Mouse (Mus musculus): ENCODE data around the gene Noxo1. TPM values are rescaled to one million over a fixed set of nuclear protein-coding genes. Genes with fewer than 3 reads are reported as not detected.
"Not testable (repeated sequence)": the region's sequence is repeated elsewhere in the genome, so short reads cannot be mapped to it uniquely, and the experiment has no call there.

Gene Noxo1
- polyA plus RNA-seq, 1 experiment from 2014 or later = 1.3 TPM

DNA sequence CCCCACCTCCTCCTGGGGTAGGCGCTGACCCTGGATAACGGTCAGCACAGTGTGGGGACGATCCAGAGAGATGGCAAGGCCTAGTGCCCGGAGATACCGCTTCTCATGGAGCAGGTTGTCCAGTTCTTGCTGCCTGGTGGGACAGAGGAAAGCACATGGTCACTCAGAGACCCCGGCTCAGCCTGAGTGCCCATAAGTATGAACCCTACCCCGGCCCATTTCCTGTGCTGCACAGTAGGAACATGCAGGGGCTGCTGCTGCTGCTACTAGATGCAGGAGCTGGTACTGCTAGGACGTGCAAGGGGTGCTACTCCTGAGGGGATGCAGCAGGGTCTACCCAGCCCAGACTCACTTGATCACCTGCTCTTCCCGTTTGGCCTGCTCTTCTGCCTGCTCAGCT lies 5.2 kb downstream of the Noxo1 start:
- Histone ChIP-seq H3K4me3 (no peak overlapping the region), H3K27ac (ENCODE audit: poor library complexity, severe bottlenecking) (no peak overlapping the region), H3K4me2 (no peak overlapping the region), H3K4me1 (replicated peaks) (peaks cover 18% of the 10 kb centered on the region), H3K9ac (no peak overlapping the region), H3K36me3 (peaks cover 57% of the 10 kb centered on the region), H3K9me3 (replicated peaks) (no peaks in the 10 kb centered on the region), H3K27me3 (replicated peaks) (0 out of 2 replicates have a peak, but pooled peaks cover 4% of the 10 kb centered on the region)
- ATAC-seq (ENCODE audit: insufficient number of reproducible peaks, low FRiP score) = no peak
- WGBS = 87% methylated on average over 9 of the region's 9 CpGs

DNA sequence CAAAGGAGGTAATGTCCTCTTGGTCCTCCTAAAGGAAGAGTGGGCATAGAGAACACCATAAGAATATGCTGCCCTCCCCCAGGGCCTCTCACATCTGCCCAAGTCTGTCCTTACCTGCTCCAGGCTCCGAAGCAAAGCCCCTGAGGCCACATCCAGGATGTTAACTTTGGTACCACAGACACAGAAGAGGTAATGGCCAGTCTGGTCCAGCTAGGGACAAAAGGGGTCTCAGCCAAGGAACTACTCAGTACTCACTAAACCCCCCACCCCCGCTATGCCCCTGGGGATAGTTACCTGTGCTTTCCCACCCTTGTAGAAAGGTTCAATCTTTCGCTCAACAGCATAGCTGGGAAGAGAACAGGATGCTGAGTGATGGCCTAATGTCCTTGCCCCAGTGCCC lies 9.8 kb downstream of the Noxo1 start:
- H3K9me3 ChIP-seq (replicated peaks) = no peaks in the 10 kb centered on the region
- H3K4me2 ChIP-seq = no peak overlapping the region
- H3K27me3 ChIP-seq (replicated peaks) = no peaks in the 10 kb centered on the region
- 97% methylated on average over 3 of the region's 3 CpGs for WGBS
- ATAC-seq (ENCODE audit: insufficient number of reproducible peaks, low FRiP score) = no peak
- no peak overlapping the region for H3K27ac ChIP-seq (ENCODE audit: poor library complexity, severe bottlenecking)
- H3K36me3 ChIP-seq = peaks cover 44% of the 10 kb centered on the region
- H3K9ac ChIP-seq = no peak overlapping the region
- H3K4me3 ChIP-seq = no peak overlapping the region
- H3K4me1 ChIP-seq (replicated peaks) = peaks cover 14% of the 10 kb centered on the region

DNA sequence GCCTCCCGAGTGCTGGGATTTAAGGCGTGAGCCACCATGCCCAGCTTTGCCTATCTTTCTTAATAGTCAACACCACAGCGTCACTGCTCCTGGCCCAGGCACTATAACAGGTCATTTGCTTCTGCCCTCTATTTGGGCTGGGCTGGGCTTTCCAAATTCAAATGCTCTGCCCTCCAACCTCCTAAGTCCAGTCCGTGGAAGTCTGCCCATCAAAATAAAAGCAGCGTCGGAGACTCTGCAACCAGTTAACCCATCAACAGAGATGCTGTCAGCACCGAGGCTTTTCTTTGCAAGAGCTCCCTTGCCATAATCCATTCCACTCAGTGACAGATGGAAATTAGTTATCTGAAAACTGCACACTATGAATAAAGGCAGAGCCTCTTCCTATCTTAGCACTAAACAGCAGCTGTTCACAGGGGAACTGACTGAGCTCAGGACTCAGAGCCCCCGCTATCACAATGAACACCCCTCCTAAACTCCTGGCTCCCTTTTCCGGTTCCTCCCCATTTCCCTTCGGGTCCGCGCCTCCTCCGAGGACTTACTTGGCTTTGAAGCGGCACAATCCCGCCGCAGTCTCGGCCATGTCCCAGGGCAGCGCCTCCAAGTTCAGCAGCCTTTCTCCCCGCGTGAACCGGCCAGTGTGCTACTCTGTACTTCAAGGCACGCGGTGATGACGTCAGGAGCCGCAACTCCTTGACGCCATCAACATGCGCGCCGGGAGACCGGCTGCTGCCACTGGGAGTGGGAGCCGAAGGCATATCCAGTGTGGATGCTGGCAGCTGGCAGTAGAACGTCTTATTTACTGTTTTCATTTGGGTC lies 11.2 kb downstream of the Noxo1 start, which contains the start of gene Tbl3:
Gene Tbl3, minus strand, starts transcription at position 679 of the 819 bp plus-strand sequence.
- H3K27ac ChIP-seq (ENCODE audit: poor library complexity, severe bottlenecking) = peak within 1 kb of the TSS; percentile 88
- peaks cover 30% of the 10 kb centered on the region for H3K36me3 ChIP-seq
- peak within 1 kb of the TSS; percentile 93 for H3K4me2 ChIP-seq
- peak; percentile 87 for ATAC-seq (ENCODE audit: insufficient number of reproducible peaks, low FRiP score)
- H3K27me3 ChIP-seq (replicated peaks) = no peaks in the 10 kb centered on the region
- H3K4me1 ChIP-seq (replicated peaks) = peaks cover 14% of the 10 kb centered on the region
- H3K9ac ChIP-seq = peak within 1 kb of the TSS; percentile 84
- no peaks in the 10 kb centered on the region for H3K9me3 ChIP-seq (replicated peaks)
- WGBS = 4% methylated on average over 32 of the region's 32 CpGs
- H3K4me3 ChIP-seq = peak within 1 kb of the TSS; percentile 91

DNA sequence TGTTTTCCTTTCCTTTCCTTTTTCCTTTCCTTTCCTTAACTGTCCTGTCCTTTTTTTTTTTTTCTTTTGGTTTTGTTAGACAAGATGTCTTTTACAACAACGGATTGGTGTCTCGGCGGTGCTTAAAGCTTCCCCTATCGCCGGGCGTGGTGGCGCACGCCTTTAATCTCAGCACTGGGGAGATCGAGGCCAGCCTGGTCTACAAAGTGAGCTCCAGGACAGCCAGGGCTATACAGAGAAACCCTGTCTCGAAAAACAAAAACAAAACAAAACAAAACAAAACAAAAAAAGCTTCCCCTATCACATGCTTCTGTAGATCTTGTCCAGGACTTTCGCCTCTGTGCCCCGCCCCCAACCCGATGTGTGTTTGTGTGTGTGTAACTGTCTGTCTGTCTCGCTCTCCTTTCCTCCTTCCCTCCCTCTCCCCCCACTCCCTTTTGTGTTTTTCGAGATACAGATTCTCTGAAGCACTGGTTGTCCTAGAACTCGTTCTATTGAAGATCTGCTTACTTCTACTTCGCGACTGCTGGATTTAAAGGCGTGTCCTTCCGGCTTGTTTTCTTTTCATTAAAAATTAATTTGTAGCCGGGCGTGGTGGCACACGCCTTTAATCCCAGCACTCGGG lies 11.9 kb downstream of the Noxo1 start:
- Histone ChIP-seq H3K9ac (peak overlapping the region; percentile 84), H3K4me3 (peak overlapping the region; percentile 91), H3K36me3 (peaks cover 23% of the 10 kb centered on the region), H3K4me2 (peak overlapping the region; percentile 93), H3K9me3 (replicated peaks) (no peaks in the 10 kb centered on the region), H3K27me3 (replicated peaks) (no peaks in the 10 kb centered on the region), H3K27ac (ENCODE audit: poor library complexity, severe bottlenecking) (peak overlapping the region; percentile 88), H3K4me1 (replicated peaks) (peaks cover 14% of the 10 kb centered on the region)
- whole genome bisulfite sequencing = 6% methylated on average over 24 of the region's 24 CpGs
- 0 out of 2 replicates have a peak, but pooled peaks have one; percentile 47 for ATAC-seq (ENCODE audit: insufficient number of reproducible peaks, low FRiP score)

DNA sequence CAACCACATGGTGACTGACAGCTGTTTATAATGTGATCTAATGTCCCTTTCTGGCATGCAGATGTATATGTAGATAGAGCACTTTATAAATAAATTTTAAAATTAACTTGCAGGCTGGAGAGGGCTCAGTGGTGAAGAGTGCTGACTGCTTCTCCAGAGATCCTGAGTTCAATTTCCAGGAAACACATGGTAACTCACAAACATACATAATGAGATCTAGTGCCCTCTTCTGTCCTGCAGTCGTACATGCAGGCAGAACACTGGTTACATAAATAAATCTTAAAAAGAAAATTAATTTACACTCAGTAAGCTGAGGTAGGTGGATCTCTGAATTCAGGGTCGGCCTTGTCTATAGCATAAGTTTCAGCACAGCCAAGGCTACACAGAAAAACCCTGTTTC lies 12.6 kb downstream of the Noxo1 start:
- Histone ChIP-seq H3K4me2 (peak overlapping the region; percentile 93), H3K4me3 (peak overlapping the region; percentile 91; the same call in 1 of the 2 replicates), H3K36me3 (peaks cover 20% of the 10 kb centered on the region), H3K4me1 (replicated peaks) (peaks cover 14% of the 10 kb centered on the region), H3K27ac (ENCODE audit: poor library complexity, severe bottlenecking) (no peak overlapping the region), H3K27me3 (replicated peaks) (no peaks in the 10 kb centered on the region), H3K9me3 (replicated peaks) (no peaks in the 10 kb centered on the region), H3K9ac (no peak overlapping the region; the same call in 1 of the 2 replicates)
- no peak for ATAC-seq (ENCODE audit: insufficient number of reproducible peaks, low FRiP score)
- 42% methylated on average over 2 of the region's 2 CpGs for WGBS

DNA sequence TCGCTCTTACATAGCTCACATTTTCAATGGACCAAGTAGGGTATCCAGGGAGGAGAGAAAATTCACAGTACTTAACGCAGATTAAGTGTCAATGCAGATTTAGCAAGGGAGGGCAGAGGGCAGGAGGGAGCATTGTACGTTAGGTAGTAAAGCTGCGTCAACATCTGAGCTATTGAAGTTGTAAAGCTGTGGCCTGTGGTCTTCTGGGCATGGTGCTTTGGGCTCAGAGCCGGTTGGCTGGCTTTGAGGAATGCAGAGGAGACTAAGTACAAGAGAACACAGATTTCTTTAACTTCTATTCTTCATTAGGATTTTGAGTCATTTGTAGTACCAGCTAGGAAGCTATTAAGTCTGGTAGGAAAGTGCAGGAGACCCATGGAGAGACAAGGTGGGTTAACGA lies 19.5 kb downstream of the Noxo1 start:
- H3K9ac ChIP-seq = no peak overlapping the region
- H3K4me1 ChIP-seq (replicated peaks) = peaks cover 4% of the 10 kb centered on the region; the same call in 1 of the 2 replicates
- H3K4me3 ChIP-seq = no peak overlapping the region
- no peak for ATAC-seq (ENCODE audit: insufficient number of reproducible peaks, low FRiP score)
- peaks cover 24% of the 10 kb centered on the region for H3K36me3 ChIP-seq
- no peak overlapping the region for H3K27ac ChIP-seq (ENCODE audit: poor library complexity, severe bottlenecking)
- WGBS = 80% methylated on average over 6 of the region's 6 CpGs
- no peaks in the 10 kb centered on the region for H3K27me3 ChIP-seq (replicated peaks)
- H3K4me2 ChIP-seq = no peak overlapping the region
- no peaks in the 10 kb centered on the region for H3K9me3 ChIP-seq (replicated peaks)

DNA sequence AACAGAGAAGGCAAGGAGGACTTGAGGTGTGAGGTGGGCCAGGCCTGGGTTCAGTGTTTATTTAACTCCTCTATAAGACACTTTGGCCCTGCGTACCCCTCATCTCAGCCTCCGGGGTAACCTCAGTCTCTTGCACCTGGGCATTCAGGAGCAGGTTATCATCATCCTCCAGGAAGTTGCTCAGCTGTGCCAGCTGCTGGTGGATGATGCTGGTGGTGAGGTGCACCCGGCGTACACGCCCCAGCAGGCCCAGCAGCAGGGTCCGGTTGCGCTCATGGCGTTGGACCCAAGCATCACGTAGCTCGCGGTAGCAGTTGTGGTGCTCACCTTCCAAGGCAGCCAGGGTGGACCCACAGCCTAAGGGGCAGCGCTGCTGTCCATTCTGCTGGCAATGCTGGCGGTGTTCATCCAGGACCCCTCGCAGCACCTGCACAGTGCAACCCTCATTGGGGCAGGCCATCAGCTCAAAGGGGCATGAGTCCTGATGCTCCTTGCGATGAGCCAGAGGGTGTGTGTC lies 20.2 kb downstream of the Noxo1 start:
- Histone ChIP-seq H3K9me3 (replicated peaks) (no peaks in the 10 kb centered on the region), H3K36me3 (peaks cover 26% of the 10 kb centered on the region), H3K4me2 (no peak overlapping the region), H3K9ac (no peak overlapping the region), H3K27me3 (replicated peaks) (no peaks in the 10 kb centered on the region), H3K4me3 (no peak overlapping the region), H3K4me1 (replicated peaks) (peaks cover 6% of the 10 kb centered on the region), H3K27ac (ENCODE audit: poor library complexity, severe bottlenecking) (no peak overlapping the region)
- WGBS = 94% methylated on average over 15 of the region's 15 CpGs
- no peak for ATAC-seq (ENCODE audit: insufficient number of reproducible peaks, low FRiP score)

DNA sequence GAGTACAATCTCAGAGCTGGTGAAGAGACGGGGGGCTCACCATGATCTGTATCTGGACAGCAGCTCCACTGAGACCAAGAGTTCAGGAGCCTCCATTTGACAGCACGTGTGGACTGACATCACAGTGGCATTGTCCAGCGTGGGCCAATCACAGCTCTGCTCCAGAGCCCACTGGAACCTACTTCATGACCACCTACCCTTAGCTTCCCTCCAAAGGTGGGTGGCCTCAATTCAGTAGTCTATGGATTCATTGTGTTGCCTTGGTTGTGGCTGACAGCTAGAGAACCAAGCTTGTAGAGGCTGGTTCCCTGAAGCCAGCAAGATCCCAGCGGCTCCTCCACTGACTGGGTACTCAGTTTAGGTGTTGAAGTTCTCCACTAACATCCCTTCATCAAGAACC lies 21.9 kb downstream of the Noxo1 start, which contains the start of the genes Rnf151 and Rps2:
Gene Rnf151, minus strand, starts transcription at position 121 of the 400 bp plus-strand sequence.
Gene Rps2, plus strand, starts transcription at position 174 of the 400 bp plus-strand sequence.
- peak within 1 kb of the TSS; percentile 98; the same call in 1 of the 2 replicates for H3K9ac ChIP-seq
- peak within 1 kb of the TSS; percentile 79 for H3K4me2 ChIP-seq
- no peaks in the 10 kb centered on the region for H3K9me3 ChIP-seq (replicated peaks)
- H3K4me1 ChIP-seq (replicated peaks) = peaks cover 22% of the 10 kb centered on the region
- H3K27me3 ChIP-seq (replicated peaks) = no peaks in the 10 kb centered on the region
- WGBS = 78% methylated on average over 4 of the region's 4 CpGs
- H3K4me3 ChIP-seq = peak within 1 kb of the TSS; percentile 95
- no peak within 1 kb of the TSS for H3K27ac ChIP-seq (ENCODE audit: poor library complexity, severe bottlenecking)
- H3K36me3 ChIP-seq = peaks cover 41% of the 10 kb centered on the region
- ATAC-seq (ENCODE audit: insufficient number of reproducible peaks, low FRiP score) = no peak

DNA sequence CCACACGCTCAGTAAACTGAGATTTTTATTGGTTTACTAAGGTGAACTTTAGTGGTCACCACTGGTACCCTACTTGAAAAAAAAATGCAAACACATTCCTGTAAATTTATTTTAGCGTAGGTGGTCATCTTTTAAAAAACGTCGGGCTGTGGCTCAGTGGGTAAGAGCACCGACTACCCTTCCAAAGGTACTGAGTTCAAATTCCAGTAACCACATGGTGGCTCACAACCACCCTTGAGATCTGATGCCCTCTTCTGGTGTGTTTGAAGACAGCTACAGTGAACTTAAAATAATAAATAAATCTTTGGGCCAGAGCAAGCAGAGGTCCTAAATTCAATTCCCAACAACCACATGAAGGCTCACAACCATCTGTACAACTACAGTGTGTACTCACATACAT lies 22.9 kb downstream of the Noxo1 start:
- H3K27me3 ChIP-seq (replicated peaks); H3K27ac ChIP-seq (ENCODE audit: poor library complexity, severe bottlenecking); H3K9me3 ChIP-seq (replicated peaks); ATAC-seq (ENCODE audit: insufficient number of reproducible peaks, low FRiP score): not testable (repeated sequence)
- peaks cover 29% of the 10 kb centered on the region for H3K4me1 ChIP-seq (replicated peaks)
- peaks cover 41% of the 10 kb centered on the region for H3K36me3 ChIP-seq
- H3K4me3 ChIP-seq = peak overlapping the region; percentile 95
- H3K9ac ChIP-seq = peak overlapping the region; percentile 98
- peak overlapping the region; percentile 79 for H3K4me2 ChIP-seq
- WGBS = 52% methylated on average over 5 of the region's 5 CpGs

DNA sequence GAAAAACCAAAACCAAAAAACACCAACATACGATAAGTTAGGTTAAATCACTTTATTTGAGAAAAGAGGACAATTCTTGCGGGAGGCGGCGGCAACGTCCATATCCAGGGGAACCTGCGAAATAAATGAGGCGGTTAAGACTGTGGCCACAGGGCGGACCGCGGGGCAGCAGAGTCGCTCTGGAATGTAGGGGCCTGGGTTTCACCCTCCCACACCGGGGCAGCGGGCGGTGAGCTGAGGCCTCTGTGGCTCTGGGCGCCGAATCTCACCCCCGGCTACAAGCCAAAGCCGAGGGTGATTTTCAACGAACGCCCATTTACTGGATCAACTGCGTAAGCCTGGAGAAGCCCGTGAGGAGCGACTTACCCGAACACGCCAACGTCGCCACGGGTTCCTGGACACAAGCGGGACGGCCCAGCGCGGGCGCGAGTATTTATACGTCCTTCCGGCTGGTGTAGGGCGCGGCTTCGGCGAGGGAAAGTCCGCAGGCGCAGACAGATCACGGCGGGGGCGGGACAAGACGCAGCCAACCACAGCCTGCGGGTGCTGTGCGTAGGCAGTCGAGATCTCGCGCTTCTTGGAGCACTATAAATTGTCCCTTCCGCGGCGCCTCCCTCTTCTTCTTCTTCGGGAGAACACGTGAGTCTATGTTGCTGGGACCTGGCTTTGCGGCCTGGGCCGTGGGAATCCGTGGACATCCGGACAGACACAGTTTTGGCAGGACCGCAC lies 23.6 kb downstream of the Noxo1 start:
- H3K36me3 ChIP-seq = peaks cover 41% of the 10 kb centered on the region
- H3K27me3 ChIP-seq (replicated peaks) = no peaks in the 10 kb centered on the region
- H3K9ac ChIP-seq = peak overlapping the region; percentile 98
- peak overlapping the region; percentile 95 for H3K4me3 ChIP-seq
- peak overlapping the region; percentile 93 for H3K27ac ChIP-seq (ENCODE audit: poor library complexity, severe bottlenecking)
- H3K4me2 ChIP-seq = peak overlapping the region; percentile 84
- H3K4me1 ChIP-seq (replicated peaks) = peaks cover 29% of the 10 kb centered on the region
- under 1% methylated on average over 61 of the region's 61 CpGs for WGBS
- no peaks in the 10 kb centered on the region for H3K9me3 ChIP-seq (replicated peaks)
- ATAC-seq (ENCODE audit: insufficient number of reproducible peaks, low FRiP score) = peak; percentile 98

Data from heart, embryonic 12.5 days (tissue).